Mouse (Mus musculus) kidney, postnatal 36 days (tissue): Measurements from ENCODE around the gene Pnpla7.

Experiments used
- DNase-seq, 2 experiments: peaks; one replicate each; pipeline ENCODE4 v3.0.0; 2021 to 2022; ENCODE audit warnings: mixed read lengths in 2 of 2

Gene Pnpla7

GRCm38 (mm10) chr2:24995332-24995731 is 19.5 kb downstream of the Pnpla7 start:
- no peak for DNase-seq

GRCm38 (mm10) chr2:24996471-24996870 is 20.6 kb downstream of the Pnpla7 start:
- no peak for DNase-seq

- DNase-seq: peak; percentile 52 to 76
Observed at GRCm38 (mm10) chr2:25000544-25001235, 24.9 kb downstream of the Pnpla7 start.

GRCm38 (mm10) chr2:25003946-25004786 is 28.3 kb downstream of the Pnpla7 start:
- no peak for DNase-seq

- DNase-seq: no peak
Observed at GRCm38 (mm10) chr2:25006767-25007166, 30.9 kb downstream of the Pnpla7 start.

- DNase-seq: peak in 1 of 2 experiments; percentile 36
Observed at GRCm38 (mm10) chr2:25008250-25008649, 32.4 kb downstream of the Pnpla7 start.

- no peak for DNase-seq
Observed at GRCm38 (mm10) chr2:25022678-25023077, 46.8 kb downstream of the Pnpla7 start.

GRCm38 (mm10) chr2:25025109-25025508 is 49.3 kb downstream of the Pnpla7 start:
- DNase-seq: no peak

GRCm38 (mm10) chr2:25034994-25035393 is 59.2 kb downstream of the Pnpla7 start:
- no peak for DNase-seq

GRCm38 (mm10) chr2:25040089-25040488 is 64.3 kb downstream of the Pnpla7 start:
- no peak for DNase-seq

GRCm38 (mm10) chr2:25050921-25051320 is 75.1 kb downstream of the Pnpla7 start:
- no peak for DNase-seq

GRCm38 (mm10) chr2:25051450-25051849 is 75.6 kb downstream of the Pnpla7 start:
- DNase-seq: peak in 1 of 2 experiments; percentile 32

GRCm38 (mm10) chr2:25053101-25053500 is 77.3 kb downstream of the Pnpla7 start:
- DNase-seq: no peak

GRCm38 (mm10) chr2:25054221-25055067 is 78.6 kb downstream of the Pnpla7 start, which contains the start of gene Nsmf:
Gene Nsmf (plus strand): TSS chr2:25054355.
- DNase-seq: peak; percentile 88 to 94

GRCm38 (mm10) chr2:25055068-25055405 is 79.2 kb downstream of the Pnpla7 start:
- DNase-seq: peak; percentile 24 to 43

GRCm38 (mm10) chr2:25055409-25056155 is 79.7 kb downstream of the Pnpla7 start:
- DNase-seq: no peak

- DNase-seq: no peak
Observed at GRCm38 (mm10) chr2:25058926-25059325, 83.1 kb downstream of the Pnpla7 start.

- DNase-seq: no peak
Observed at GRCm38 (mm10) chr2:25063523-25063922, 87.7 kb downstream of the Pnpla7 start.

- DNase-seq: no peak
Observed at GRCm38 (mm10) chr2:25064285-25064684, 88.5 kb downstream of the Pnpla7 start.

- no peak for DNase-seq
Observed at GRCm38 (mm10) chr2:25065537-25065936, 89.7 kb downstream of the Pnpla7 start.

- DNase-seq: no peak
Observed at GRCm38 (mm10) chr2:25066552-25066951, 90.7 kb downstream of the Pnpla7 start.

- DNase-seq: no peak
Observed at GRCm38 (mm10) chr2:25069537-25069936, 93.7 kb downstream of the Pnpla7 start.
